Mouse (Mus musculus): ENCODE data around the gene Arrdc4. TPM values are rescaled to one million over a fixed set of nuclear protein-coding genes. Genes with fewer than 3 reads are reported as not detected.

Arrdc4 gene
- 6.6 TPM for polyA plus RNA-seq (2017; shearing (Covaris generic))

GRCm38 (mm10) chr7:68748761-68749635 lies at the start of gene Arrdc4:
TSS of gene Arrdc4 (minus strand) at chr7:68749241.

Measured in effector memory CD4-positive, alpha-beta T cell, adult 5 months (primary cell).